In genomic region chr9:21840115-21840787, GRCm38 (mm10) we compare ENCODE assay signal across 9 mouse cellular contexts. TPM values are rescaled to one million over a fixed set of nuclear protein-coding genes. Genes with fewer than 3 reads are reported as not detected.
DNase-seq lines count a peak whose midpoint lies in the region; ATAC-seq lines count a peak whose summit lies in the region.
"Had no signal": no experiment of that assay in that cellular context is flagged by ENCODE, and none has a peak within 500 bp of the region (broad histone marks: within the 10 kb centered on the region; RNA-seq: fewer than 3 reads in every experiment).

No protein-coding gene starts in this region.

- peak; percentile 55 for DNase-seq in hindbrain, embryonic 10.5 days (ENCODE audit: low spot score)
- peak; percentile 51 for DNase-seq in CD4-positive helper T cell, adult 2 months (ENCODE audit: low read depth, low spot score)
- peak; percentile 49 to 61 for DNase-seq in adrenal gland, postnatal 36 days
- DNase-seq in limb, embryonic 10.5 days (ENCODE audit: low spot score) = peak; percentile 70
- no peak for DNase-seq in ovary, postnatal 14 days (ENCODE audit: low spot score)

- H3K27me3 ChIP-seq in hindbrain, embryonic 10.5 days (ENCODE audit: insufficient read depth, poor library complexity, severe bottlenecking) = no peaks in the 10 kb centered on the region
- no peaks in the 10 kb centered on the region for H3K27me3 ChIP-seq in hindbrain, embryonic 16.5 days (replicated peaks; ENCODE audit: control insufficient read depth, insufficient read depth, low read length)
- H3K27me3 ChIP-seq in forebrain, embryonic 16.5 days (replicated peaks; ENCODE audit: control insufficient read depth, insufficient read depth, low read length) = no peaks in the 10 kb centered on the region
- no peaks in the 10 kb centered on the region for H3K27me3 ChIP-seq in limb, embryonic 10.5 days (ENCODE audit: low read depth, poor library complexity, severe bottlenecking)
- H3K27me3 ChIP-seq in neural tube, embryonic 12.5 days (replicated peaks) = no peaks in the 10 kb centered on the region
- H3K27me3 ChIP-seq: liver, embryonic 15.5 days had no signal

- H3K4me1 ChIP-seq in hindbrain, embryonic 10.5 days (replicated peaks) = peaks cover 12% of the 10 kb centered on the region; the same call in 1 of the 2 replicates
- H3K4me1 ChIP-seq in hindbrain, embryonic 16.5 days (ENCODE audit: control insufficient read depth, insufficient read depth, low read depth, low read length) = no peaks in the 10 kb centered on the region
- H3K4me1 ChIP-seq in forebrain, embryonic 16.5 days (replicated peaks; ENCODE audit: control insufficient read depth, insufficient read depth, low read length) = no peaks in the 10 kb centered on the region
- peaks cover 30% of the 10 kb centered on the region for H3K4me1 ChIP-seq in limb, embryonic 10.5 days
- H3K4me1 ChIP-seq in neural tube, embryonic 12.5 days = no peaks in the 10 kb centered on the region

- H3K4me2 ChIP-seq in hindbrain, embryonic 16.5 days (ENCODE audit: low read length) = no peak overlapping the region
- no peak overlapping the region for H3K4me2 ChIP-seq in forebrain, embryonic 16.5 days (ENCODE audit: low read length)
- H3K4me2 ChIP-seq in neural tube, embryonic 12.5 days (replicated peaks) = no peak overlapping the region
- H3K4me2 ChIP-seq: liver, embryonic 15.5 days had no signal

- no peak overlapping the region for H3K9ac ChIP-seq in hindbrain, embryonic 16.5 days (ENCODE audit: low read depth, low read length)
- H3K9ac ChIP-seq in forebrain, embryonic 16.5 days (replicated peaks; ENCODE audit: low read depth, low read length) = no peak overlapping the region
- no peak overlapping the region for H3K9ac ChIP-seq in neural tube, embryonic 12.5 days
- H3K9ac ChIP-seq: liver, embryonic 15.5 days had no signal

- WGBS in hindbrain, embryonic 10.5 days = 54% methylated on average over 8 of the region's 8 CpGs
- 57% methylated on average over 8 of the region's 8 CpGs for WGBS in hindbrain, embryonic 16.5 days
- 53% methylated on average over 8 of the region's 8 CpGs for WGBS in forebrain, embryonic 16.5 days
- 60% methylated on average over 8 of the region's 8 CpGs for WGBS in limb, embryonic 10.5 days
- 61% methylated on average over 8 of the region's 8 CpGs for WGBS in neural tube, embryonic 12.5 days

- H3K4me3 ChIP-seq in hindbrain, embryonic 10.5 days = no peak overlapping the region
- no peak overlapping the region for H3K4me3 ChIP-seq in hindbrain, embryonic 16.5 days (ENCODE audit: low read length)
- no peak overlapping the region for H3K4me3 ChIP-seq in forebrain, embryonic 16.5 days (replicated peaks; ENCODE audit: low read length)
- H3K4me3 ChIP-seq in limb, embryonic 10.5 days = no peak overlapping the region
- H3K4me3 ChIP-seq in neural tube, embryonic 12.5 days = no peak overlapping the region
- H3K4me3 ChIP-seq: liver, embryonic 15.5 days had no signal

- ATAC-seq in hindbrain, embryonic 16.5 days = no peak
- ATAC-seq in forebrain, embryonic 16.5 days = peak; percentile 71
- ATAC-seq in neural tube, embryonic 12.5 days (ENCODE audit: low FRiP score, low read depth) = peak; percentile 69

- H3K9me3 ChIP-seq in hindbrain, embryonic 10.5 days = no peaks in the 10 kb centered on the region
- H3K9me3 ChIP-seq in hindbrain, embryonic 16.5 days (ENCODE audit: control insufficient read depth, low read length) = no peaks in the 10 kb centered on the region
- H3K9me3 ChIP-seq in forebrain, embryonic 16.5 days (ENCODE audit: control insufficient read depth, low read length) = no peaks in the 10 kb centered on the region
- H3K9me3 ChIP-seq in limb, embryonic 10.5 days (replicated peaks) = no peaks in the 10 kb centered on the region
- no peaks in the 10 kb centered on the region for H3K9me3 ChIP-seq in neural tube, embryonic 12.5 days
- H3K9me3 ChIP-seq: liver, embryonic 15.5 days had no signal

- H3K27ac ChIP-seq in hindbrain, embryonic 10.5 days = no peak overlapping the region
- H3K27ac ChIP-seq in hindbrain, embryonic 16.5 days (ENCODE audit: low read depth, low read length) = no peak overlapping the region
- no peak overlapping the region for H3K27ac ChIP-seq in forebrain, embryonic 16.5 days (ENCODE audit: low read length)
- H3K27ac ChIP-seq in limb, embryonic 10.5 days = no peak overlapping the region
- H3K27ac ChIP-seq in neural tube, embryonic 12.5 days = no peak overlapping the region
- H3K27ac ChIP-seq: liver, embryonic 15.5 days had no signal

- H3K36me3 ChIP-seq in hindbrain, embryonic 10.5 days = peaks cover 79% of the 10 kb centered on the region
- H3K36me3 ChIP-seq in hindbrain, embryonic 16.5 days (ENCODE audit: control insufficient read depth, insufficient read depth, low read length) = no peaks in the 10 kb centered on the region
- no peaks in the 10 kb centered on the region for H3K36me3 ChIP-seq in forebrain, embryonic 16.5 days (ENCODE audit: control insufficient read depth, insufficient read depth)
- H3K36me3 ChIP-seq in limb, embryonic 10.5 days = peaks cover 100% of the 10 kb centered on the region
- 0 out of 2 replicates have a peak, but pooled peaks cover 11% of the 10 kb centered on the region for H3K36me3 ChIP-seq in neural tube, embryonic 12.5 days

RNA-seq across cellular contexts. Expression of gene Angptl8, which starts 4.9 kb away (rescaled TPM):
- polyA plus RNA-seq in hindbrain, embryonic 10.5 days (2016; fragmentation: Nextera tagmentation; extraction: Ambion mirVana) = 0.70 and 0.85 TPM in 2 replicates
- polyA plus RNA-seq in hindbrain, embryonic 16.5 days (2015; fragmentation: Nextera tagmentation; extraction: Ambion mirVana) = 0.25 and 0.66 TPM in 2 replicates
- total RNA-seq in adrenal gland, postnatal 36 days (2021) = 1 to 10 TPM; 7.5 to 8.7 TPM
- polyA plus RNA-seq in forebrain, embryonic 16.5 days (2015; fragmentation: Nextera tagmentation; extraction: Ambion mirVana) = 0.51 TPM in 1 of 2 replicates, not detected in the other
- polyA plus RNA-seq in limb, embryonic 10.5 days (2016; fragmentation: Nextera tagmentation; extraction: Ambion mirVana) = 1.2 and 1.6 TPM in 2 replicates
- polyA plus RNA-seq in neural tube, embryonic 12.5 days (2016; fragmentation: Nextera tagmentation; extraction: Ambion mirVana) = 0.53 TPM in 1 of 2 replicates, not detected in the other

RNA-seq across cellular contexts. Expression of gene Dock6, which starts 12.2 kb away (rescaled TPM):
- polyA plus RNA-seq in hindbrain, embryonic 10.5 days (2016; fragmentation: Nextera tagmentation; extraction: Ambion mirVana) = 23.7 and 24.1 TPM in 2 replicates
- polyA plus RNA-seq in hindbrain, embryonic 16.5 days (2015; fragmentation: Nextera tagmentation; extraction: Ambion mirVana) = 16.0 and 17.3 TPM in 2 replicates
- total RNA-seq in adrenal gland, postnatal 36 days (2021) = 10 to 100 TPM; 31.2 to 40.7 TPM
- polyA plus RNA-seq in forebrain, embryonic 16.5 days (2015; fragmentation: Nextera tagmentation; extraction: Ambion mirVana) = 11.8 and 12.0 TPM in 2 replicates
- polyA plus RNA-seq in limb, embryonic 10.5 days (2016; fragmentation: Nextera tagmentation; extraction: Ambion mirVana) = 46.0 and 52.0 TPM in 2 replicates
- 26.2 and 26.9 TPM in 2 replicates for polyA plus RNA-seq in neural tube, embryonic 12.5 days (2016; fragmentation: Nextera tagmentation; extraction: Ambion mirVana)

RNA-seq across cellular contexts. Expression of gene Kank2, which starts 41.7 kb away (rescaled TPM):
- polyA plus RNA-seq in hindbrain, embryonic 10.5 days (2016; fragmentation: Nextera tagmentation; extraction: Ambion mirVana) = 10.0 and 11.0 TPM in 2 replicates
- polyA plus RNA-seq in hindbrain, embryonic 16.5 days (2015; fragmentation: Nextera tagmentation; extraction: Ambion mirVana) = 3.9 and 4.7 TPM in 2 replicates
- 10 to 100 TPM; 31.2 to 38.3 TPM for total RNA-seq in adrenal gland, postnatal 36 days (2021)
- polyA plus RNA-seq in forebrain, embryonic 16.5 days (2015; fragmentation: Nextera tagmentation; extraction: Ambion mirVana) = 3.2 and 3.7 TPM in 2 replicates
- 22.7 and 24.2 TPM in 2 replicates for polyA plus RNA-seq in limb, embryonic 10.5 days (2016; fragmentation: Nextera tagmentation; extraction: Ambion mirVana)
- 7.2 and 8.5 TPM in 2 replicates for polyA plus RNA-seq in neural tube, embryonic 12.5 days (2016; fragmentation: Nextera tagmentation; extraction: Ambion mirVana)
